ENCODE assay signal across 12 mouse cellular contexts in genomic region chr17:45547461-45548190, GRCm38 (mm10). TPM values are rescaled to one million over a fixed set of nuclear protein-coding genes. Genes with fewer than 3 reads are reported as not detected.
DNase-seq lines count a peak whose midpoint lies in the region; ATAC-seq lines count a peak whose summit lies in the region.
"Had no signal": no experiment of that assay in that cellular context is flagged by ENCODE, and none has a peak within 500 bp of the region (broad histone marks: within the 10 kb centered on the region; RNA-seq: fewer than 3 reads in every experiment).

No protein-coding gene starts in this region.

- peaks cover 19% of the 10 kb centered on the region for H3K36me3 ChIP-seq in midbrain, embryonic 10.5 days
- H3K36me3 ChIP-seq in midbrain, embryonic 11.5 days (ENCODE audit: control insufficient read depth, insufficient read depth, low read length): no peaks in the 10 kb centered on the region; the same call in 1 of the 2 replicates
- H3K36me3 ChIP-seq in embryonic facial prominence, embryonic 10.5 days (replicated peaks): peaks cover 17% of the 10 kb centered on the region
- peaks cover 6% of the 10 kb centered on the region; the same call in 1 of the 2 replicates for H3K36me3 ChIP-seq in hindbrain, embryonic 16.5 days (ENCODE audit: control insufficient read depth, insufficient read depth, low read length)
- H3K36me3 ChIP-seq in neural tube, embryonic 15.5 days: peaks cover 18% of the 10 kb centered on the region
- H3K36me3 ChIP-seq in kidney, embryonic 15.5 days: no peaks in the 10 kb centered on the region

- H3K27me3 ChIP-seq in midbrain, embryonic 10.5 days (ENCODE audit: low read depth, poor library complexity, severe bottlenecking): peaks cover 70% of the 10 kb centered on the region
- H3K27me3 ChIP-seq in midbrain, embryonic 11.5 days (ENCODE audit: control insufficient read depth, insufficient read depth, low read length): peaks cover 53% of the 10 kb centered on the region
- peaks cover 83% of the 10 kb centered on the region for H3K27me3 ChIP-seq in embryonic facial prominence, embryonic 10.5 days (replicated peaks; ENCODE audit: low read depth, poor library complexity, severe bottlenecking)
- peaks cover 6% of the 10 kb centered on the region; the same call in 1 of the 2 replicates for H3K27me3 ChIP-seq in hindbrain, embryonic 16.5 days (replicated peaks; ENCODE audit: control insufficient read depth, insufficient read depth, low read length)
- H3K27me3 ChIP-seq in neural tube, embryonic 15.5 days (replicated peaks): peaks cover 40% of the 10 kb centered on the region
- H3K27me3 ChIP-seq in kidney, embryonic 15.5 days: peaks cover 79% of the 10 kb centered on the region

- H3K4me2 ChIP-seq in midbrain, embryonic 11.5 days: no peak overlapping the region
- H3K4me2 ChIP-seq in hindbrain, embryonic 16.5 days (ENCODE audit: low read length): peak overlapping the region; percentile 87
- peak overlapping the region; percentile 72 for H3K4me2 ChIP-seq in neural tube, embryonic 15.5 days
- no peak overlapping the region for H3K4me2 ChIP-seq in kidney, embryonic 15.5 days

- peaks cover 76% of the 10 kb centered on the region for H3K4me1 ChIP-seq in midbrain, embryonic 10.5 days
- peaks cover 37% of the 10 kb centered on the region for H3K4me1 ChIP-seq in midbrain, embryonic 11.5 days (ENCODE audit: control insufficient read depth, insufficient read depth, low read length)
- peaks cover 64% of the 10 kb centered on the region for H3K4me1 ChIP-seq in embryonic facial prominence, embryonic 10.5 days
- H3K4me1 ChIP-seq in hindbrain, embryonic 16.5 days (ENCODE audit: control insufficient read depth, insufficient read depth, low read depth, low read length): peaks cover 39% of the 10 kb centered on the region
- H3K4me1 ChIP-seq in neural tube, embryonic 15.5 days: peaks cover 52% of the 10 kb centered on the region
- H3K4me1 ChIP-seq in kidney, embryonic 15.5 days: peaks cover 38% of the 10 kb centered on the region

- no peak for DNase-seq in midbrain, embryonic 10.5 days (ENCODE audit: low spot score)
- no peak for DNase-seq in midbrain, embryonic 11.5 days (ENCODE audit: low spot score, missing footprints)
- no peak for DNase-seq in embryonic facial prominence, embryonic 10.5 days (ENCODE audit: low spot score)
- no peak for DNase-seq in urinary bladder, adult 2 months (ENCODE audit: low spot score)
- DNase-seq in ovary, postnatal 36 days (ENCODE audit: low spot score): no peak
- DNase-seq: kidney, adult 18-20 months; liver; lung, postnatal 14 days had no signal

- H3K27ac ChIP-seq in midbrain, embryonic 10.5 days (replicated peaks): no peak overlapping the region
- no peak overlapping the region for H3K27ac ChIP-seq in midbrain, embryonic 11.5 days (ENCODE audit: low read depth, low read length)
- H3K27ac ChIP-seq in embryonic facial prominence, embryonic 10.5 days (replicated peaks): no peak overlapping the region
- H3K27ac ChIP-seq in hindbrain, embryonic 16.5 days (ENCODE audit: low read depth, low read length): no peak overlapping the region
- H3K27ac ChIP-seq in neural tube, embryonic 15.5 days (replicated peaks): no peak overlapping the region
- no peak overlapping the region for H3K27ac ChIP-seq in kidney, embryonic 15.5 days

- H3K4me3 ChIP-seq in midbrain, embryonic 10.5 days: peak overlapping the region; percentile 96; the same call in 1 of the 2 replicates
- no peak overlapping the region for H3K4me3 ChIP-seq in midbrain, embryonic 11.5 days (ENCODE audit: low read depth, low read length)
- peak overlapping the region; percentile 95; the same call in 1 of the 2 replicates for H3K4me3 ChIP-seq in embryonic facial prominence, embryonic 10.5 days
- peak overlapping the region; percentile 85 for H3K4me3 ChIP-seq in hindbrain, embryonic 16.5 days (ENCODE audit: low read length)
- peak overlapping the region; percentile 81; the same call in 1 of the 2 replicates for H3K4me3 ChIP-seq in neural tube, embryonic 15.5 days (replicated peaks)
- no peak overlapping the region for H3K4me3 ChIP-seq in kidney, embryonic 15.5 days (replicated peaks)
- H3K4me3 ChIP-seq: myocyte had no signal

- H3K9me3 ChIP-seq in midbrain, embryonic 10.5 days (replicated peaks): no peaks in the 10 kb centered on the region
- no peaks in the 10 kb centered on the region for H3K9me3 ChIP-seq in midbrain, embryonic 11.5 days (ENCODE audit: control insufficient read depth, low read length)
- H3K9me3 ChIP-seq in embryonic facial prominence, embryonic 10.5 days: no peaks in the 10 kb centered on the region
- H3K9me3 ChIP-seq in hindbrain, embryonic 16.5 days (ENCODE audit: control insufficient read depth, low read length): no peaks in the 10 kb centered on the region
- no peaks in the 10 kb centered on the region for H3K9me3 ChIP-seq in neural tube, embryonic 15.5 days (replicated peaks)
- no peaks in the 10 kb centered on the region for H3K9me3 ChIP-seq in kidney, embryonic 15.5 days (replicated peaks)

- WGBS in midbrain, embryonic 10.5 days: 70% methylated on average over 5 of the region's 5 CpGs
- 78% methylated on average over 5 of the region's 5 CpGs for WGBS in midbrain, embryonic 11.5 days
- 72% methylated on average over 5 of the region's 5 CpGs for WGBS in embryonic facial prominence, embryonic 10.5 days
- WGBS in hindbrain, embryonic 16.5 days: 79% methylated on average over 5 of the region's 5 CpGs
- 79% methylated on average over 5 of the region's 5 CpGs for WGBS in neural tube, embryonic 15.5 days
- WGBS in kidney, embryonic 15.5 days: 87% methylated on average over 5 of the region's 5 CpGs

- H3K9ac ChIP-seq in midbrain, embryonic 11.5 days (ENCODE audit: low read length): no peak overlapping the region
- H3K9ac ChIP-seq in hindbrain, embryonic 16.5 days (ENCODE audit: low read depth, low read length): no peak overlapping the region
- H3K9ac ChIP-seq in neural tube, embryonic 15.5 days (replicated peaks): no peak overlapping the region
- H3K9ac ChIP-seq in kidney, embryonic 15.5 days: no peak overlapping the region

- no peak for ATAC-seq in midbrain, embryonic 11.5 days (ENCODE audit: low FRiP score)
- ATAC-seq in hindbrain, embryonic 16.5 days: no peak
- no peak for ATAC-seq in neural tube, embryonic 15.5 days (ENCODE audit: low FRiP score)
- ATAC-seq in kidney, embryonic 15.5 days (replicated peaks; ENCODE audit: low FRiP score): no peak

RNA-seq across cellular contexts. Expression of gene Tmem151b, which starts 1.9 kb away (rescaled TPM):
- polyA plus RNA-seq in midbrain, embryonic 10.5 days (2016; fragmentation: Nextera tagmentation; extraction: Ambion mirVana): 7.0 and 10.2 TPM in 2 replicates
- polyA plus RNA-seq in midbrain, embryonic 11.5 days (2014; fragmentation: Nextera tagmentation; extraction: Ambion mirVana): 5.1 and 6.2 TPM in 2 replicates
- 5.8 and 8.3 TPM in 2 replicates for polyA plus RNA-seq in embryonic facial prominence, embryonic 10.5 days (2016; fragmentation: Nextera tagmentation; extraction: Ambion mirVana)
- 29.3 and 31.7 TPM in 2 replicates for polyA plus RNA-seq in hindbrain, embryonic 16.5 days (2015; fragmentation: Nextera tagmentation; extraction: Ambion mirVana)
- polyA plus RNA-seq in neural tube, embryonic 15.5 days (2015; fragmentation: Nextera tagmentation; extraction: Ambion mirVana): 21.2 and 25.6 TPM in 2 replicates
- polyA plus RNA-seq in urinary bladder, adult 2 months (2012; rRNA removed): 0.51 and 0.81 TPM in 2 replicates
- 3.1 and 3.4 TPM in 2 replicates for polyA plus RNA-seq in kidney, embryonic 15.5 days (2015; fragmentation: Nextera tagmentation; extraction: Ambion mirVana)

RNA-seq across cellular contexts. Expression of gene Nfkbie, which starts 7.9 kb away (rescaled TPM):
- polyA plus RNA-seq in midbrain, embryonic 10.5 days (2016; fragmentation: Nextera tagmentation; extraction: Ambion mirVana): 8.6 and 9.2 TPM in 2 replicates
- polyA plus RNA-seq in midbrain, embryonic 11.5 days (2014; fragmentation: Nextera tagmentation; extraction: Ambion mirVana): 7.8 and 9.0 TPM in 2 replicates
- polyA plus RNA-seq in embryonic facial prominence, embryonic 10.5 days (2016; fragmentation: Nextera tagmentation; extraction: Ambion mirVana): 6.6 and 7.1 TPM in 2 replicates
- polyA plus RNA-seq in hindbrain, embryonic 16.5 days (2015; fragmentation: Nextera tagmentation; extraction: Ambion mirVana): 6.1 and 6.8 TPM in 2 replicates
- polyA plus RNA-seq in neural tube, embryonic 15.5 days (2015; fragmentation: Nextera tagmentation; extraction: Ambion mirVana): 4.8 and 10.1 TPM in 2 replicates
- polyA plus RNA-seq in urinary bladder, adult 2 months (2012; rRNA removed): 5.7 and 6.1 TPM in 2 replicates
- 5.3 and 5.7 TPM in 2 replicates for polyA plus RNA-seq in kidney, embryonic 15.5 days (2015; fragmentation: Nextera tagmentation; extraction: Ambion mirVana)

RNA-seq across cellular contexts. Expression of gene Slc35b2, which starts 16.0 kb away (rescaled TPM):
- 122 and 124 TPM in 2 replicates for polyA plus RNA-seq in midbrain, embryonic 10.5 days (2016; fragmentation: Nextera tagmentation; extraction: Ambion mirVana)
- polyA plus RNA-seq in midbrain, embryonic 11.5 days (2014; fragmentation: Nextera tagmentation; extraction: Ambion mirVana): 97.2 and 102 TPM in 2 replicates
- polyA plus RNA-seq in embryonic facial prominence, embryonic 10.5 days (2016; fragmentation: Nextera tagmentation; extraction: Ambion mirVana): 95.8 and 101 TPM in 2 replicates
- polyA plus RNA-seq in hindbrain, embryonic 16.5 days (2015; fragmentation: Nextera tagmentation; extraction: Ambion mirVana): 96.2 and 101 TPM in 2 replicates
- polyA plus RNA-seq in neural tube, embryonic 15.5 days (2015; fragmentation: Nextera tagmentation; extraction: Ambion mirVana): 86.3 and 99.5 TPM in 2 replicates
- 62.3 and 69.4 TPM in 2 replicates for polyA plus RNA-seq in urinary bladder, adult 2 months (2012; rRNA removed)
- 142 TPM in 2 replicates for polyA plus RNA-seq in kidney, embryonic 15.5 days (2015; fragmentation: Nextera tagmentation; extraction: Ambion mirVana)

RNA-seq across cellular contexts. Expression of gene Tcte1, which starts 24.4 kb away (rescaled TPM):
- polyA plus RNA-seq in midbrain, embryonic 10.5 days (2016; fragmentation: Nextera tagmentation; extraction: Ambion mirVana): 1.4 and 1.7 TPM in 2 replicates
- 1.7 and 2.0 TPM in 2 replicates for polyA plus RNA-seq in midbrain, embryonic 11.5 days (2014; fragmentation: Nextera tagmentation; extraction: Ambion mirVana)
- polyA plus RNA-seq in embryonic facial prominence, embryonic 10.5 days (2016; fragmentation: Nextera tagmentation; extraction: Ambion mirVana): 1.1 TPM in 2 replicates
- polyA plus RNA-seq in hindbrain, embryonic 16.5 days (2015; fragmentation: Nextera tagmentation; extraction: Ambion mirVana): 6.1 and 6.3 TPM in 2 replicates
- polyA plus RNA-seq in neural tube, embryonic 15.5 days (2015; fragmentation: Nextera tagmentation; extraction: Ambion mirVana): 2.9 and 3.6 TPM in 2 replicates
- polyA plus RNA-seq in urinary bladder, adult 2 months (2012; rRNA removed): 0.01 TPM in 1 of 2 replicates, not detected in the other
- polyA plus RNA-seq in kidney, embryonic 15.5 days (2015; fragmentation: Nextera tagmentation; extraction: Ambion mirVana): 0.14 and 0.22 TPM in 2 replicates
- polyA plus RNA-seq: myocyte had no signal

RNA-seq across cellular contexts. Expression of gene Hsp90ab1, which starts 25.4 kb away (rescaled TPM):
- polyA plus RNA-seq in midbrain, embryonic 10.5 days (2016; fragmentation: Nextera tagmentation; extraction: Ambion mirVana): 1,780 and 2,044 TPM in 2 replicates
- polyA plus RNA-seq in midbrain, embryonic 11.5 days (2014; fragmentation: Nextera tagmentation; extraction: Ambion mirVana): 1,614 and 1,690 TPM in 2 replicates
- 2,187 and 2,215 TPM in 2 replicates for polyA plus RNA-seq in embryonic facial prominence, embryonic 10.5 days (2016; fragmentation: Nextera tagmentation; extraction: Ambion mirVana)
- polyA plus RNA-seq in hindbrain, embryonic 16.5 days (2015; fragmentation: Nextera tagmentation; extraction: Ambion mirVana): 1,542 and 1,571 TPM in 2 replicates
- 1,466 and 1,575 TPM in 2 replicates for polyA plus RNA-seq in neural tube, embryonic 15.5 days (2015; fragmentation: Nextera tagmentation; extraction: Ambion mirVana)
- 635 and 857 TPM in 2 replicates for polyA plus RNA-seq in urinary bladder, adult 2 months (2012; rRNA removed)
- polyA plus RNA-seq in kidney, embryonic 15.5 days (2015; fragmentation: Nextera tagmentation; extraction: Ambion mirVana): 1,881 and 1,940 TPM in 2 replicates

Comparison
In these comparisons a context has a peak if more than half of its experiments do, and no peak if none do; other contexts are left out.
1. H3K4me3 ChIP-seq: peak in midbrain, embryonic 10.5 days (single experiment), embryonic facial prominence, embryonic 10.5 days (single experiment), hindbrain, embryonic 16.5 days (single experiment) and neural tube, embryonic 15.5 days (single experiment); none in midbrain, embryonic 11.5 days (single experiment) and kidney, embryonic 15.5 days (single experiment).
2. H3K4me2 ChIP-seq: peak in hindbrain, embryonic 16.5 days (single experiment) and neural tube, embryonic 15.5 days (single experiment); none in midbrain, embryonic 11.5 days (single experiment) and kidney, embryonic 15.5 days (single experiment).